ENCODE assay signal across 8 mouse cellular contexts in genomic region chr19:45363933-45364391, GRCm38 (mm10). TPM values are rescaled to one million over a fixed set of nuclear protein-coding genes. Genes with fewer than 3 reads are reported as not detected.
DNase-seq lines count a peak whose midpoint lies in the region; ATAC-seq lines count a peak whose summit lies in the region.

No protein-coding gene starts in this region.

- no peaks in the 10 kb centered on the region for H3K36me3 ChIP-seq in lung, embryonic 15.5 days
- peaks cover 11% of the 10 kb centered on the region; the same call in 1 of the 2 replicates for H3K36me3 ChIP-seq in forebrain, embryonic 13.5 days (ENCODE audit: poor library complexity, severe bottlenecking)
- H3K36me3 ChIP-seq in liver, embryonic 16.5 days (ENCODE audit: control insufficient read depth, insufficient read depth): no peaks in the 10 kb centered on the region

- no peaks in the 10 kb centered on the region for H3K27me3 ChIP-seq in lung, embryonic 15.5 days
- no peaks in the 10 kb centered on the region for H3K27me3 ChIP-seq in forebrain, embryonic 13.5 days
- H3K27me3 ChIP-seq in liver, embryonic 16.5 days (ENCODE audit: control insufficient read depth, insufficient read depth, low read depth, low read length): no peaks in the 10 kb centered on the region

- peak overlapping the region; percentile 94 for H3K27ac ChIP-seq in lung, embryonic 15.5 days
- H3K27ac ChIP-seq in forebrain, embryonic 13.5 days: peak overlapping the region; percentile 94
- H3K27ac ChIP-seq in liver, embryonic 16.5 days (ENCODE audit: low read length): peak overlapping the region; percentile 81

- no peaks in the 10 kb centered on the region for H3K9me3 ChIP-seq in lung, embryonic 15.5 days
- no peaks in the 10 kb centered on the region for H3K9me3 ChIP-seq in forebrain, embryonic 13.5 days (replicated peaks)
- no peaks in the 10 kb centered on the region for H3K9me3 ChIP-seq in liver, embryonic 16.5 days (replicated peaks; ENCODE audit: control insufficient read depth, low read length)

- under 1% methylated on average over 20 of the region's 20 CpGs for WGBS in lung, embryonic 15.5 days
- WGBS in forebrain, embryonic 13.5 days: 0% methylated on average over 19 of the region's 20 CpGs
- 1% methylated on average over 20 of the region's 20 CpGs for WGBS in liver, embryonic 16.5 days (ENCODE audit: insufficient replicate concordance)

- peaks cover 12% of the 10 kb centered on the region; the same call in 1 of the 2 replicates for H3K4me1 ChIP-seq in lung, embryonic 15.5 days
- H3K4me1 ChIP-seq in forebrain, embryonic 13.5 days: peaks cover 16% of the 10 kb centered on the region
- peaks cover 34% of the 10 kb centered on the region for H3K4me1 ChIP-seq in liver, embryonic 16.5 days (ENCODE audit: control insufficient read depth, low read depth, low read length)

- peak overlapping the region; percentile 71 for H3K4me2 ChIP-seq in lung, embryonic 15.5 days
- peak overlapping the region; percentile 71 for H3K4me2 ChIP-seq in forebrain, embryonic 13.5 days
- peak overlapping the region; percentile 80 for H3K4me2 ChIP-seq in liver, embryonic 16.5 days (ENCODE audit: low read depth, low read length)

- peak overlapping the region; percentile 88 for H3K4me3 ChIP-seq in lung, embryonic 15.5 days
- H3K4me3 ChIP-seq in forebrain, embryonic 13.5 days: peak overlapping the region; percentile 74
- H3K4me3 ChIP-seq in liver, embryonic 16.5 days (ENCODE audit: low read depth, low read length): peak overlapping the region; percentile 95

- DNase-seq in lung, postnatal 4 days: no peak
- peak; percentile 62 for DNase-seq in brain, adult 2 months (ENCODE audit: low read depth, low spot score)
- DNase-seq in cerebellum, postnatal 25 days: no peak
- DNase-seq in gastrocnemius, postnatal 4 days (ENCODE audit: low spot score in 2 of 2): no peak
- DNase-seq in urinary bladder, adult 18-20 months (ENCODE audit: low spot score in 2 of 2): no peak

- H3K9ac ChIP-seq in lung, embryonic 15.5 days: peak overlapping the region; percentile 84
- peak overlapping the region; percentile 83 for H3K9ac ChIP-seq in forebrain, embryonic 13.5 days
- peak overlapping the region; percentile 94 for H3K9ac ChIP-seq in liver, embryonic 16.5 days (ENCODE audit: low read depth, low read length)

- ATAC-seq in lung, embryonic 15.5 days (ENCODE audit: borderline replicate concordance, extremely low read depth, low FRiP score, low TSS enrichment): peak; percentile 87
- peak; percentile 48 for ATAC-seq in forebrain, embryonic 13.5 days
- peak; percentile 19 for ATAC-seq in liver, embryonic 16.5 days (ENCODE audit: low read depth)

RNA-seq across cellular contexts. Expression of gene Btrc, which starts 0.4 kb away (rescaled TPM):
- 36.1 and 37.4 TPM in 2 replicates for polyA plus RNA-seq in lung, embryonic 15.5 days (2015; fragmentation: Nextera tagmentation; extraction: Ambion mirVana)
- 51.4 and 54.9 TPM in 2 replicates for polyA plus RNA-seq in forebrain, embryonic 13.5 days (2015; fragmentation: Nextera tagmentation; extraction: Ambion mirVana)
- 50.3 and 51.9 TPM in 2 replicates for polyA plus RNA-seq in liver, embryonic 16.5 days (2015; fragmentation: Nextera tagmentation; extraction: Ambion mirVana)
- total RNA-seq in gastrocnemius, postnatal 4 days (2021): 10 to 100 TPM; 39.6 to 43.8 TPM

Comparison
In these comparisons a context has a peak if more than half of its experiments do, and no peak if none do; other contexts are left out.
1. ATAC-seq: peak in every context shown above with its lines; median percentile 87 in lung, embryonic 15.5 days; 48 in forebrain, embryonic 13.5 days; 19 in liver, embryonic 16.5 days.